Mouse (Mus musculus) heart, postnatal 0 days (tissue): ENCODE data around the gene Acot12. TPM values are rescaled to one million over a fixed set of nuclear protein-coding genes. Genes with fewer than 3 reads are reported as not detected.
"Not testable (repeated sequence)": the region's sequence is repeated elsewhere in the genome, so short reads cannot be mapped to it uniquely, and the experiment has no call there.

Experiments used
- ATAC-seq: fragments of 200-750 bp; cut with Nextera tagmentation; 2 replicates; pipeline ENCODE4 v1.8.0; 2017; ENCODE audit warnings: low read depth, moderate number of reproducible peaks, moderate library complexity; ENCODE audit not compliant: insufficient read depth
- DNase-seq: peaks from one replicate; pipeline ENCODE4 v3.0.0-alpha.2; 2016; ENCODE audit warnings: low spot score
- H3K27ac ChIP-seq: fragments of 300-500 bp; sonication (generic); 2 replicates; pipeline ENCODE4 v1.5.1; 2014; ENCODE audit warnings: low read depth, mild to moderate bottlenecking
- H3K27me3 ChIP-seq: fragments of 300-500 bp; sonication (generic); 2 replicates; pipeline ENCODE4 v1.6.1; 2014; ENCODE audit warnings: low read length, mixed read lengths; ENCODE audit not compliant: control insufficient read depth, insufficient read depth
- H3K36me3 ChIP-seq: fragments of 300-500 bp; sonication (generic); replicated peaks from 2 replicates; pipeline ENCODE4 v1.6.1; 2014; ENCODE audit warnings: low read length, mixed read lengths; ENCODE audit not compliant: control insufficient read depth, insufficient read depth
- H3K4me1 ChIP-seq: fragments of 300-500 bp; sonication (generic); 2 replicates; pipeline ENCODE4 v1.6.1; 2014; ENCODE audit warnings: antibody characterized with exemption; ENCODE audit not compliant: control insufficient read depth, insufficient read depth
- H3K4me2 ChIP-seq: fragments of 300-500 bp; sonication (generic); 2 replicates; pipeline ENCODE4 v1.6.1; 2014; ENCODE audit warnings: low read depth, mild to moderate bottlenecking, low read length, moderate library complexity
- H3K4me3 ChIP-seq: fragments of 300-500 bp; sonication (generic); 2 replicates; pipeline ENCODE4 v1.5.1; 2014; ENCODE audit warnings: low read depth, low read length
- H3K9ac ChIP-seq: fragments of 300-500 bp; sonication (generic); replicated peaks from 2 replicates; pipeline ENCODE4 v1.6.1; 2014; ENCODE audit warnings: low read depth, low read length, mixed read lengths
- H3K9me3 ChIP-seq: fragments of 300-500 bp; sonication (generic); replicated peaks from 2 replicates; pipeline ENCODE4 v1.6.1; 2016; ENCODE audit warnings: low read length; ENCODE audit not compliant: control insufficient read depth
- CTCF ChIP-seq: IDR thresholded peaks from 2 replicates; pipeline ENCODE4 v1.5.1; 2016; ENCODE audit warnings: antibody characterized with exemption, control low read depth, low read depth
- EP300 ChIP-seq: IDR thresholded peaks from 2 replicates; pipeline ENCODE4 v1.6.1; 2016; ENCODE audit warnings: antibody characterized with exemption, low read depth
- WGBS: fragments of 180-500 bp; shearing (Covaris S2); extraction: QIAGEN DNeasy Blood & Tissue Kit; methylation state at CpG from one replicate; pipeline ENCODE4 v1.1.7; 2014; 5-methylcytosine and 5-hydroxymethylcytosine counted together
- polyA plus RNA-seq: library from polyadenylated mRNA; unstranded; fragments of >200 nt; fragmentation: Nextera tagmentation; extraction: Ambion mirVana; gene quantifications from 2 replicates; pipeline ENCODE4 v1.2.1, GENCODE M21; 2015
- total RNA-seq: library from RNA; depleted of rRNA; stranded (reverse); fragments of >200 nt; gene quantifications from 2 replicates; pipeline ENCODE4 v1.2.3, GENCODE M21; 2014; ENCODE audit warnings: low replicate concordance

Acot12 gene
- total and polyA plus RNA-seq, 2 experiments from 2014 or later: 0.11 TPM; not detected in 1

DNA sequence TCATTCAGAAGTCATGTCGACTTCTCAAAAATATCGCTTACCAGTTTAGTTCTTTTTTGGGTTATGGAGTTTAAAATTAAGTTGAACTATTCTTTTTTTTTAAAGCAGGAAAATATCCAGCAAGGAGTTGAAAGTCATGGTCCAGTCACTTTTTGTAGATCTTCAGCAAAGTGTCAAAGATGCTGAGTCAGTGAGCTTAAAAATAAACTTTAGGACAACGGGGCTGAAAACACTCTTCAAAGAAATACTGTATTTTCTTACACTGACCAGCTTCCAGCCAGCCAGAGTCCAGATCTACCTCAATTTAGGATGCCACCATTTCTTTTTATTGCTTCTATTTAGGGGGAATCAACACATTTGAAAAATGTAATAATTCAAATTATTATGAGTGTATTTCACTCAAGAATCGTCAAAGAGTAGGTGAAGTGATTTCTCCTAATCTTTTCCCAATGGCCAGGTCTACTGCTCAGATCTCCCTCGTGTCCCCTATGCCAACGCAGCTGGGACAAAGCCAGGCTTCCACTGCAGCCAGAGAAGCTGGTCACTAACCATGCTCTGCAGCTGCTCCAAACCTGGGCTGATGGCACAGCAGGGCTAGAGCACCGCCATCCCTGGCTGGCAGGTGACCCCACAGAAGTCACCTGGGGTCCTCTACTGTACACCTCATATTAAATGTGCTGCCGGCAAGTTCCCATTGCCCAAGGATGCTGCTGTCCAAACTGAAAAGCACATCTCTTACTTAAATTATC, 19.2 kb downstream of the Acot12 start:
- Histone ChIP-seq H3K4me1 (no peaks in the 10 kb centered on the region), H3K4me3 (no peak overlapping the region), H3K27me3 (no peaks in the 10 kb centered on the region), H3K36me3 (no peaks in the 10 kb centered on the region), H3K4me2 (no peak overlapping the region), H3K9me3 (no peaks in the 10 kb centered on the region), H3K27ac (no peak overlapping the region), H3K9ac (no peak overlapping the region)
- 84% methylated on average over 8 of the region's 8 CpGs for WGBS
- TF ChIP-seq EP300 (no peak), CTCF (no peak)
- DNase-seq (no peak), ATAC-seq (no peak)

DNA sequence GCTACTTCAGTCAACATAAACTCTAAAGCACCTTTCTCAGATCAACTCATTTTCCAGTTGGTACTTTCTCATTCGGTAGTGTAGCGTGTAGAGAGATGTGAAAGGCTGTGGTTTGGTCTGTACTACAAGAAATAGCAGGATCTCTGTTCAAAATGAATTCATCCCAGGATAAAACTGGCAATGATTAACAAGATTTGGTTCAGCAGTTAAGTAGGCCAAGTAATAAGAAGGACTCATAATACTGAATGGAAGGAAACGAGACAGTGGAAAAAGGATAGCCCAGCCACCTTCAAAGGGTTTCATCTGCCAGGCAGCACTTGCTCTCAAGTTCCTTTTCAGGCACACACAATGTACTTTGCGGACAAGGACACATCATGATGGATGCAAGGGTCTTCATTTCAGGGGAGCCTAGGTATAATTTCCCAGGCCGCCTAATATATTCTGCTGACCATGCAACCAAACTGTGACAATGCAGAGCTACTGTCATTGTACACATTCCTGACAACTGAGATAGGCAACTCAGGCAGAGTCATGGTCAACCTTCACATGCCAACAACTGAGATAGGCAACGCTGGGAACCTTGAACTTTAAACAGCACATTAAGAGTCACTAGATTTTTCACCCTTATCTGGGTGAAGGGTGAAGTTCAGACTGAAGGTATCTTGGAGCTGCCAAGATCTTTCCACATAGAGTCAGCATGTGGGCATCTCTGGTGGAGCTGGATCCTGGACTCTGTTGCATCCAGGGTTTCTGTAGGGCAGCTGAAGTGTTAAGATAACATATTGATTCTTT, 20.5 kb downstream of the Acot12 start:
- Histone ChIP-seq H3K4me3 (no peak overlapping the region), H3K27ac (no peak overlapping the region), H3K4me2 (no peak overlapping the region), H3K9ac (no peak overlapping the region), H3K27me3 (no peaks in the 10 kb centered on the region), H3K36me3 (no peaks in the 10 kb centered on the region), H3K4me1 (no peaks in the 10 kb centered on the region), H3K9me3 (no peaks in the 10 kb centered on the region)
- WGBS: 73% methylated on average over 6 of the region's 6 CpGs
- ATAC-seq: no peak
- TF ChIP-seq EP300 (no peak), CTCF (no peak)
- DNase-seq: no peak

DNA sequence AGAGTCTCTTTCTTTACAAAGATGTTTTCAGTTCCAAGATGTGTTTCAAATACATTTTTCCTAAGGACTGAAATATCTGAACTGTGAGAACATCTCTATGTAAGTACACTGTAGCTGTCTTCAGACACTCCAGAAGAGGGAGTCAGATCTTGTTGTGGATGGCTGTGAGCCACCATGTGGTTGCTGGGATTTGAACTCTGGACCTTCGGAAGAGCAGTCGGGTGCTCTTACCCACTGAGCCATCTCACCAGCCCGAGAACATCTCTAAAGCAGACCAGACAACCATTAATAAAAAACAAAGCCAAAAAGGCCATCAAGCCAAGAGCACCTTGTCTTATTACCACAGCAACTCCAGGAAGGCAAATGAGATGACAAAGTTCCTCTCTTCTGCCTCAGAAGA, 22.3 kb downstream of the Acot12 start:
- H3K27ac ChIP-seq, H3K4me1 ChIP-seq, ATAC-seq, H3K4me3 ChIP-seq, H3K9ac ChIP-seq, H3K36me3 ChIP-seq, H3K4me2 ChIP-seq, DNase-seq, H3K9me3 ChIP-seq, H3K27me3 ChIP-seq: not testable (repeated sequence)
- 86% methylated on average over 3 of the region's 3 CpGs for WGBS

DNA sequence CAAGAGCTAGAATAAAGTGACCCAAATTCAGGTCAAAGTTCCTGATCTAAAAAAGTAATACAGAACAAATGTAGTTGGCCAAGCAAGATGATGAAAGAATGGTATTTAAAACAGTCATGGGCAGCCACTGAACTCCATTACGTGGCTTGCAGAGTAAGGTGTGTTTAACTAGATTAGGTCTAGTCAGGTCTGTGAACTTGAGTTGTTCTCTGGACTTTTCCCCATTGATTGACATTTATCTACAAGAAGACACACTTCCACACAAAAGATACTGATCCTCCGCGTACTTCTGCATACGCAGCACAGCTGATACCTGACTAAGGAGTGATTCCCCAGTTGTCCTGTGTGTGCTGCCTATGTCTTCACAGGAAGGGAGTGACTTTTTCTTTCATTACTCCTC, 24.3 kb downstream of the Acot12 start:
- 86% methylated on average over 4 of the region's 4 CpGs for WGBS
- DNase-seq: no peak
- Histone ChIP-seq H3K4me3 (no peak overlapping the region), H3K27ac (no peak overlapping the region), H3K4me1 (no peaks in the 10 kb centered on the region), H3K27me3 (no peaks in the 10 kb centered on the region), H3K9ac (no peak overlapping the region), H3K36me3 (no peaks in the 10 kb centered on the region), H3K9me3 (no peaks in the 10 kb centered on the region), H3K4me2 (no peak overlapping the region)
- TF ChIP-seq CTCF: no peak
- TF ChIP-seq EP300: no peak
- no peak for ATAC-seq

DNA sequence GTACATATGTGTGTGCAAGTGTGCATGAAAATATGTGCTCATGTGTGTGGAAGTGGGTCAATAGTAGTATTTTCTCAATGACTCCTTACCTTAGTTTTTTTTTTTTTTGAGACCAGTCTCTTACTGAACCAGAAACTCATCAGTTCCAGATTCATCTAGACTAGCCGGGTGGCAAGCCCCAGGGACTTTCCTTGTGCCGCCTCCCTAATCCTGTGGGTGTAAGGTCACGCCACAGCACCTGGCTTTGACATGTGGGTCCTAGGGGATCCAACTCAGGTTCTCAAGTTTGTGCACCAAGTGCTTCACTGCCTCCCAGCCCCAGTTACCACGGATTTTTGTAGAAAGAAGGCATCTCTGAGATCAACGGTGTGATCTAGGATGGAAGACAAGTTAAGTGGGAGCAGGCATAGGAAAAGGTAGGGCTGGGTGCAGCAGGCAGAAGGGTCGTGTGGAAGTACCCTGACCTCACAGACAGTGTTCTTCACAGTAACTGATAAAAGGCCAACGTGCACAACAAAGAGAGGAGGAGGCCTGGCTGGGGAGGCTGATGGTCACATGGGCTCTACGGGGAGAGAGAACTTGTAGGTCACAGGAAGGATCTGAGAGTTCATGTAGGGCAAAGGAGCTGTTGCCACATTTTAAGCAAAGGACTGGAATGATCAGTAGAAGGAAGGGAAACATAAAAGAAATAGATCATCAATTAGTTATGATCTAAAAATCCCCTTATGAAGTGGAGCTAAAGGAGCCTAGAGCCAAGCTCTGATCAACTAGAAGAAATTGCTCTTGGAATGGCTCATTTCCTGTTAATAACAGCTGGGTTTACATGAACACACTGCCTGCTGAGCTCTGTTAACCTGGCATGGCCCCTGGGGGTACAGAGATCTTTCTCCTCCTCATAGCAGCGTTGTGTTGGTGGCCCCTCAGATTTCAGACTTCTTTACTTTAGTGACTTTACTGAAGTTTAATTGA, 27.7 kb downstream of the Acot12 start:
- ATAC-seq (no peak), DNase-seq (no peak)
- no peak overlapping the region for H3K27ac ChIP-seq
- H3K9ac ChIP-seq: no peak overlapping the region
- no peaks in the 10 kb centered on the region for H3K4me1 ChIP-seq
- no peak overlapping the region for H3K4me2 ChIP-seq
- H3K4me3 ChIP-seq: no peak overlapping the region
- H3K36me3 ChIP-seq: no peaks in the 10 kb centered on the region
- 61% methylated on average over 9 of the region's 9 CpGs for WGBS
- no peaks in the 10 kb centered on the region for H3K9me3 ChIP-seq
- TF ChIP-seq EP300 (no peak), CTCF (no peak)
- no peaks in the 10 kb centered on the region for H3K27me3 ChIP-seq
